Mouse (Mus musculus) G1E-ER4 (cell line): ENCODE measurements around the gene Srgn. TPM values are rescaled to one million over a fixed set of nuclear protein-coding genes. Genes with fewer than 3 reads are reported as not detected.
A peak's percentile ranks its signal among the peaks of the same experiment; 100 is the strongest.

Experiments
- GATA1 ChIP-seq: IDR thresholded peaks from one replicate; pipeline ENCODE4 v1.8.0; 2012; ENCODE audit warnings: low read length, inconsistent platforms
- polyA plus RNA-seq: library from polyadenylated mRNA; stranded (reverse); fragments of >175 nt; gene quantifications from 2 replicates; pipeline ENCODE4 v1.2.3, GENCODE M21; 2012

Srgn gene
- polyA plus RNA-seq, 1 experiment, result 1.8 TPM

- no peak for TF ChIP-seq GATA1
These were observed 57.5 kb downstream of the Srgn start for GRCm38 (mm10) chr10:62469736-62470135.

- no peak for TF ChIP-seq GATA1
These were observed 65.9 kb downstream of the Srgn start for GRCm38 (mm10) chr10:62461321-62461720.

- TF ChIP-seq GATA1, result no peak
These were observed 77.0 kb downstream of the Srgn start for GRCm38 (mm10) chr10:62450280-62450640.

GRCm38 (mm10) chr10:62449364-62450279 lies 77.6 kb downstream of the Srgn start, which contains the start of the genes 4930507D05Rik and Supv3l1:
TSS of gene 4930507D05Rik (plus strand) at chr10:62449489.
TSS of gene Supv3l1 (minus strand) at chr10:62449738.
- peak; percentile 7 for TF ChIP-seq GATA1

Other genes starting within 250 kb of the Srgn start
- gene Hk1, start 147.5 kb downstream of the Srgn start, polyA plus RNA-seq, result 295 and 311 TPM in 2 replicates
- gene Hkdc1, start 105.0 kb downstream of the Srgn start, polyA plus RNA-seq, result not detected in 2 replicates
- 0.05 and 0.12 TPM in 2 replicates for gene 4930507D05Rik, start 78.0 kb downstream of the Srgn start, polyA plus RNA-seq
- 12.3 and 25.8 TPM in 2 replicates for gene Supv3l1, start 77.7 kb downstream of the Srgn start, polyA plus RNA-seq
- 5.6 and 6.8 TPM in 2 replicates for gene Vps26a, start 40.6 kb downstream of the Srgn start, polyA plus RNA-seq
- gene Kif1bp, start 51.0 kb upstream of the Srgn start, polyA plus RNA-seq, result 11.1 and 11.6 TPM in 2 replicates
- 61.8 and 75.7 TPM in 2 replicates for gene Ddx21, start 74.8 kb upstream of the Srgn start, polyA plus RNA-seq
- 31.2 and 44.2 TPM in 2 replicates for gene Ddx50, start 123.8 kb upstream of the Srgn start, polyA plus RNA-seq
- not detected in 2 replicates for gene Stox1, start 198.7 kb upstream of the Srgn start, polyA plus RNA-seq